Mouse (Mus musculus): Measurements from ENCODE around the gene Stk39. TPM values are rescaled to one million over a fixed set of nuclear protein-coding genes. Genes with fewer than 3 reads are reported as not detected.

Stk39 gene
- total RNA-seq, 2 experiments from 2014 or later: 81.3 to 83.2 TPM

DNA sequence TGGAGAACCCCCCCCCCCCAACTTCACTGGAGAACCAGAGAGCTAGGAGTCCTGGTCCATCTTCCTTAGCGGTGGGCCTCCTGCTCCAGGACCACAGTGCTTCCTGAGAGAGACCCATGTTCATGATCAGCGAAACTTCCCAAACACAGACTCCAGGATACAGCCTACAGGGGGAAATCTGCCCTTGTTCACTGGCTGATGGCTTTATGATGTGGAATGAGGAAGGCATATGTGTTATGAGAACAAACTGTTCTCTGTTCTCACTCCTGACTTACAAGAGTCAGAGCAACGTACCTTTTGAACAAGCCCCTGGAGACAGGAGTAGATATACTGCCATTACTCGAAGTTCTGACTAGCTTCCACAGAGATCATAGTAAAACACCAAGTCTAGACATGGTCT lies 42.6 kb downstream of the Stk39 start:
- DNase-seq (ENCODE audit: low spot score): no peak
- intact Hi-C loops (cut with DNase I): no loop called here

- intact Hi-C loops (cut with DNase I): no loop called here
- DNase-seq (ENCODE audit: low spot score): no peak
These were observed 45.0 kb downstream of the Stk39 start for GRCm38 (mm10) chr2:68426977-68427577.

DNA sequence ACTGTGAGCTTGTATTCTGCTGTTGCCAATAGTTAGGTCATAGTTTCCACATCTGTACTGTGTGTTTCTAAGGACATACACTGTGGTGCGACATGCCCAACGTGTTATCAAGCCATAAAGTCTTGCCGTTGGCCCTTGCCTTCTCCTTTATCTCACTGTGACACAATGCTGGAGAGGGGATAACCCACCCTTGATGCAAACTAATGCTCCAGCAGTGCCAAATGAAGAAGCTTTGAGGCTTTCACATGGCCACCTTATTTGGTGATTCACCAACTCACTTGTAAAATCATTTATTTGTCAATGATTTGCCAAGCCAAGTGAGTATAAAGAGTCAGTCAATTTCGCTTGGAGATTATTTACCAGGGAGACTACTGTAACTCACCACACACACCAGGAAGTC lies 46.0 kb downstream of the Stk39 start:
- intact Hi-C loops (cut with DNase I): no loop called here
- no peak for DNase-seq (ENCODE audit: low spot score)

- no peak for DNase-seq (ENCODE audit: low spot score)
- intact Hi-C loops (cut with DNase I): no loop called here
These were observed 51.1 kb downstream of the Stk39 start for GRCm38 (mm10) chr2:68421002-68421401.

DNA sequence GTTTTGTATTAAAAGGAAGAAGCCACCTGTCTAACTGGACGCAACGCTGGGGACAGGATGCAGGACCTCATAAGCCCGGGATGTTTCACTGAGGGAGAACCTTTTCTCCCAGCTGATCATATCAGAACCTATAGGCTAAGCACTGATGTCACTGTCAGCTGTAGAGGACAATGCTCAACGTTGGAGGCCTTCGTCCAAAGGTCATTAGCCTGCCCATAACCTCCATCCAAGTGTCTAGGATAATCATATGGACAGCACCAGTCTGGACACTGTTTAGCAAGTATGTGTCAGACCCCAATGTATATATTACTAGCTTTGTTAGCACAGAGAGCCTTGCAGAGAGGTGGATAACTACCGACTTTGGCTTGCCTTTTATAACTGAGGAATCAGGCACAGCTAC lies 51.8 kb downstream of the Stk39 start:
- DNase-seq (ENCODE audit: low spot score): no peak
- intact Hi-C loops (cut with DNase I): no loop called here

- no peak for DNase-seq (ENCODE audit: low spot score)
- intact Hi-C loops (cut with DNase I): no loop called here
These were observed 52.3 kb downstream of the Stk39 start for GRCm38 (mm10) chr2:68419746-68420145.

DNA sequence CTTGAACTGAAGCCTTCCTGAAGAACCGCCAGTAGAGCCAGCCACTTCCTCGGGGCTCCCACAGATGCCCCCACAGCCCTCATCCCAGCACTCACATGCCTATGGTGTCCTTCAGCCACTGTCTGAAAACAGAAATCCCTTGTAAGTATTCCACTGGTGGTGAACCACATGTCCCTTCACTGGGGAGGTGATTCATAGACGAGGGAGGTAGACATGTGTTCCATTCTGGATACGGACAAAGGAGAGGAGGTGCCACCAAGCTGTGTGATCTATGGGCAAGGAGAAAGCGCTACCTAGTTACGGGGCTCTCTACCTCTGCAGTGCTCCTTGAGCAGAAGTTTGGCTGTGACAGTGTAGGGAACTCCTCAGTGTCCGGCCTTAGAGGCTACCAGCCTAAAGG lies 52.9 kb downstream of the Stk39 start:
- DNase-seq (ENCODE audit: low spot score): no peak
- intact Hi-C loops (cut with DNase I): no loop called here

DNA sequence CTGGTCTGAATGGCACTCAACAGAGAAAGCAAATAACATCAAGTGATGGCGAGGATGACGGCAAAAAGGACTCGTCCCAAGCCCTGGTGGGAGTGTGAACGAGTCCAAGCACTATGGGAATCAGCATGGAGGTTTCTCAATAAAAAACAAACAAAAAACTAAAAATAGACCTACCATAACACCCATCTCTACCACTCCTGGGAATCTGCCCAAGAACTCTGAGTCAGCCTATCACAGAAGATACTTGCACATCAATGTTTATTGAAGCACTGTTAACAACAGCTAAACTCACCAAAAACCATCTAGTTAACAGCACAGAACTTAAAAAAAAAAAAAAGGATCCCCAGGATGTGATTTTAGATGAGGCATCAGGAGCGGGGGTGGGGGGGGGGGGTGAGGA lies 55.0 kb downstream of the Stk39 start:
- no peak for DNase-seq (ENCODE audit: low spot score)
- intact Hi-C loops (cut with DNase I): no loop called here

GRCm38 (mm10) chr2:68415691-68416090 lies 56.4 kb downstream of the Stk39 start:
- no peak for DNase-seq (ENCODE audit: low spot score)
- intact Hi-C loops (cut with DNase I): no loop called here

DNA sequence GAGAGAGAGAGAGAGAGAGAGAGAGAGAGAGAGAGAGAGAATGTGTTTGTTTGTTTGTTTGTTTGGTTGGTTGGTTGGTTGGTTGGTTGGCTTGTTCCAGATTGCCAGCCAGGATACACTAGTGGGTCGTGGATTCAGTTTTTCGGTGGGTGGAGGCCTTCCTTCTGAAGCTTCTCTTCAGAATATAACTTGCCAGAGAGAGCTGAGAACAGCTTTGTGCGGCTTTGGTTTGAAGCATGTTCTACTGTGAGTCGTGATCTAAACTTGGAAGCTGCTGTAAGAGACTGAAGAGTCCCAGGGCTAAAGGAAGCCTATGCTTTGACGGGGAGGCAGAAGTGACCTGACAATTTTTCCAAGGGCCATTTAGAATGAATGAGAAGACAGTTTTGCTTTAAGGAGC lies 59.9 kb downstream of the Stk39 start:
- no peak for DNase-seq (ENCODE audit: low spot score)
- intact Hi-C loops (cut with DNase I): no loop called here

GRCm38 (mm10) chr2:68411201-68411600 lies 60.9 kb downstream of the Stk39 start:
- no peak for DNase-seq (ENCODE audit: low spot score)
- intact Hi-C loops (cut with DNase I): no loop called here

- no peak for DNase-seq (ENCODE audit: low spot score)
- intact Hi-C loops (cut with DNase I): no loop called here
These were observed 62.3 kb downstream of the Stk39 start for GRCm38 (mm10) chr2:68409640-68410215.

GRCm38 (mm10) chr2:68408271-68408980 lies 63.6 kb downstream of the Stk39 start:
- intact Hi-C loops (cut with DNase I): no loop called here

GRCm38 (mm10) chr2:68407179-68407950 lies 64.7 kb downstream of the Stk39 start:
- no peak for DNase-seq (ENCODE audit: low spot score)
- intact Hi-C loops (cut with DNase I): no loop called here

More at GRCm38 (mm10) chr2:68408271-68408980, 63.6 kb downstream of the Stk39 start:
- DNase-seq (ENCODE audit: low spot score): no peak

- intact Hi-C loops (cut with DNase I): no loop called here
- DNase-seq (ENCODE audit: low spot score): no peak
These were observed 65.4 kb downstream of the Stk39 start for GRCm38 (mm10) chr2:68406571-68407074.

- intact Hi-C loops (cut with DNase I): no loop called here
- DNase-seq (ENCODE audit: low spot score): no peak
These were observed 66.8 kb downstream of the Stk39 start for GRCm38 (mm10) chr2:68405163-68405715.

- DNase-seq (ENCODE audit: low spot score): no peak
- intact Hi-C loops (cut with DNase I): no loop called here
These were observed 67.5 kb downstream of the Stk39 start for GRCm38 (mm10) chr2:68404274-68405162.

- no peak for DNase-seq (ENCODE audit: low spot score)
- intact Hi-C loops (cut with DNase I): no loop called here
These were observed 78.2 kb downstream of the Stk39 start for GRCm38 (mm10) chr2:68393611-68394549.
